Mouse (Mus musculus): ENCODE results near the gene Ftsj3. TPM values are rescaled to one million over a fixed set of nuclear protein-coding genes. Genes with fewer than 3 reads are reported as not detected.

Ftsj3 gene
- polyA plus RNA-seq, 1 experiment = 25.3 TPM

DNA sequence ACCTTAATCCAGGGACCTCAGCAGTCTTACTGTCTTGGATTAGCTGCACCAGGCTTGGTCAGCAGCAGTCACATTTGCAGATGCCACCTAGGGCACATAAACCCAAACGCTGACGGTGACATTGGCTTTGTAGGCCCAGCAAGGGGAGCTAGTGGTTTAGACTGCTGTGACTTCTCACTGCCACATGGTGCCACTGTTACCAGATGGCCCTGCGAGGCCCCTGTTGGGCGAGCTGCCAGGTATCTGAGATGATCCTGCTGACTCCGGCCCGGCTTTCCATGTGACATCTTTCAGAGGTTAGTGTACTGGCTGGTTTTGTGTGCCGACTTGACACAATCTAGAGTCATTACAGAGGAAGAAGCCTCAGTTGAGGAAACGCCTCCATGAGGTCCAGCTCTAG is 33.5 kb upstream of the Ftsj3 start:
- TF ChIP-seq POLR2A (IDR thresholded peaks at IDR 0.05; ENCODE audit: control insufficient read depth, extremely low read depth, insufficient read depth, low read length, poor library complexity) = no peak
- TF ChIP-seq CTCF (IDR thresholded peaks at IDR 0.05; ENCODE audit: borderline replicate concordance, control insufficient read depth, extremely low read depth, insufficient read depth, low read length, poor library complexity) = 0 out of 2 replicates have a peak, but pooled peaks have one; percentile 18
- WGBS = 68% methylated on average over 8 of the region's 8 CpGs

DNA sequence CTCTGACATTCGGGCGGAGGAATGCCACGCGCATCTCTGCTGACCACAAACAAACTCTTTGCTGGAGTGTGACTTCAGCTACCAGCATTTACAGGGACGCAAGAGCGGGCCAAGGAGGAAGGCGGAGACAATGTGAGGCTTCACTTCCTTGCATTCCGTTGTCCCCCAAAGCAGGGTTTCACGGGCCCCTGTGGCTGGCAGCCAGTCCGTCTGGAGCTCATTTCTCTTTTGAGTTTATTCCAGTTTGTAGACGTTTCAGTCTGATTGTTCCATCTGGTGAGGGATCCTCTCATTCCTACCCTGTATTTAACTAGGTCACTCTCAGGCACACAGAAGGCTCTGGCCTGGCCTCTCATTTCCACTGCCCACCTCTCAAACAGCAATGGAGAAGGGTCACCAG is 31.1 kb upstream of the Ftsj3 start:
- no peaks in the 10 kb centered on the region for H3K27me3 ChIP-seq (ENCODE audit: control insufficient read depth, insufficient read depth, low read length)
- H3K4me3 ChIP-seq (ENCODE audit: control insufficient read depth, insufficient read depth, low read length) = no peak overlapping the region
- no peaks in the 10 kb centered on the region for H3K36me3 ChIP-seq (ENCODE audit: control insufficient read depth, insufficient read depth, low read length)
- WGBS = 88% methylated on average over 11 of the region's 11 CpGs
- H3K27ac ChIP-seq (ENCODE audit: control insufficient read depth, insufficient read depth, low read length) = no peak overlapping the region
- DNase-seq = no peak
- H3K4me1 ChIP-seq (replicated peaks; ENCODE audit: control insufficient read depth, insufficient read depth, low read length) = no peaks in the 10 kb centered on the region
- no peak for TF ChIP-seq POLR2A (IDR thresholded peaks at IDR 0.05; ENCODE audit: control insufficient read depth, extremely low read depth, insufficient read depth, low read length, poor library complexity)
- no peak for TF ChIP-seq CTCF (IDR thresholded peaks at IDR 0.05; ENCODE audit: borderline replicate concordance, control insufficient read depth, extremely low read depth, insufficient read depth, low read length, poor library complexity)

More for the DNA sequence above, 33.5 kb upstream of the Ftsj3 start:
- peak; percentile 30 for DNase-seq
- Histone ChIP-seq H3K27me3 (ENCODE audit: control insufficient read depth, insufficient read depth, low read length) (no peaks in the 10 kb centered on the region), H3K36me3 (ENCODE audit: control insufficient read depth, insufficient read depth, low read length) (no peaks in the 10 kb centered on the region), H3K4me1 (replicated peaks; ENCODE audit: control insufficient read depth, insufficient read depth, low read length) (no peaks in the 10 kb centered on the region), H3K4me3 (ENCODE audit: control insufficient read depth, insufficient read depth, low read length) (no peak overlapping the region), H3K27ac (ENCODE audit: control insufficient read depth, insufficient read depth, low read length) (no peak overlapping the region)

DNA sequence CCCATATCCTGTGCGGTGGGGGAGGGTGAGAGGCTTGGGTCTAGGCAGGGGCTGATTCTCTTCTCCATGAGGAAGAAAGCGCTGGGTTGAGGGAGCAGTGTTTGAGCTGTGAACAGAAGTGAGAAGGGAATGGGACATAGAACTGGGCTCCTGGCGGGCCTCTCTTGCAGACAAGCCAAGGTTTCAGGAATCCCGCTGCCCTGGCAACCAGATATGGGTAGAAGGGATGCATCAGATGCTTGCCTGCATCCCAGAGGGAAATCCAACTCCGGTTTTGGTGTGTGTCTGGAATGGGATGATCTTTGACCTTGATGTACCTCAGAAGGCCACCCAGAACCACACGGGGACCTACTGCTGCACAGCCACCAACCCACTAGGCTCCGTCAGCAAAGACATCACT is 30.3 kb upstream of the Ftsj3 start:
- WGBS = 91% methylated on average over 7 of the region's 7 CpGs
- no peak for TF ChIP-seq CTCF (IDR thresholded peaks at IDR 0.05; ENCODE audit: borderline replicate concordance, control insufficient read depth, extremely low read depth, insufficient read depth, low read length, poor library complexity)
- TF ChIP-seq POLR2A (IDR thresholded peaks at IDR 0.05; ENCODE audit: control insufficient read depth, extremely low read depth, insufficient read depth, low read length, poor library complexity) = no peak

DNA sequence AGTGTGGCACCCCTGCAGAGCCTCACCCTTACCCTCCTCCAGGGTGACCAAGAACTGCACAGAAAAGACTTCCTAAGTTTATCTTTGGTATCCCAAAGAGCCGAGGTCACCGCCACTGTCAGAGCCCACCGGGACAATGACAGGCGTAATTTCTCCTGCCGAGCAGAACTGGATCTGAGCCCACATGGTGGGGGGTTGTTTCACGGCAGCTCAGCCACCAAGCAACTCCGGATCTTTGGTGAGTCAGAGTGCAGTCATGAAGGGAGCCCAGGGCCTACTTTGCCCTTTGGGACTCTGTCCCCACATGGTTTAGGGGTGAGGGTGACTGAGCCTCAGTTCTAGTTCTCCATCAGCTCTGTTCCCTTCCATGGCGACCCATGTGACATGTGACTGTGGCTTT is 28.2 kb upstream of the Ftsj3 start:
- no peak for DNase-seq
- Histone ChIP-seq H3K4me1 (replicated peaks; ENCODE audit: control insufficient read depth, insufficient read depth, low read length) (no peaks in the 10 kb centered on the region), H3K27me3 (ENCODE audit: control insufficient read depth, insufficient read depth, low read length) (no peaks in the 10 kb centered on the region), H3K4me3 (ENCODE audit: control insufficient read depth, insufficient read depth, low read length) (no peak overlapping the region), H3K36me3 (ENCODE audit: control insufficient read depth, insufficient read depth, low read length) (no peaks in the 10 kb centered on the region), H3K27ac (ENCODE audit: control insufficient read depth, insufficient read depth, low read length) (no peak overlapping the region)
- 87% methylated on average over 8 of the region's 8 CpGs for WGBS
- TF ChIP-seq CTCF (IDR thresholded peaks at IDR 0.05; ENCODE audit: borderline replicate concordance, control insufficient read depth, extremely low read depth, insufficient read depth, low read length, poor library complexity) = no peak
- TF ChIP-seq POLR2A (IDR thresholded peaks at IDR 0.05; ENCODE audit: control insufficient read depth, extremely low read depth, insufficient read depth, low read length, poor library complexity) = no peak

More for the DNA sequence above, 30.3 kb upstream of the Ftsj3 start:
- no peak overlapping the region for H3K4me3 ChIP-seq (ENCODE audit: control insufficient read depth, insufficient read depth, low read length)
- no peaks in the 10 kb centered on the region for H3K36me3 ChIP-seq (ENCODE audit: control insufficient read depth, insufficient read depth, low read length)
- H3K4me1 ChIP-seq (replicated peaks; ENCODE audit: control insufficient read depth, insufficient read depth, low read length) = no peaks in the 10 kb centered on the region
- H3K27me3 ChIP-seq (ENCODE audit: control insufficient read depth, insufficient read depth, low read length) = no peaks in the 10 kb centered on the region
- DNase-seq = no peak
- no peak overlapping the region for H3K27ac ChIP-seq (ENCODE audit: control insufficient read depth, insufficient read depth, low read length)

DNA sequence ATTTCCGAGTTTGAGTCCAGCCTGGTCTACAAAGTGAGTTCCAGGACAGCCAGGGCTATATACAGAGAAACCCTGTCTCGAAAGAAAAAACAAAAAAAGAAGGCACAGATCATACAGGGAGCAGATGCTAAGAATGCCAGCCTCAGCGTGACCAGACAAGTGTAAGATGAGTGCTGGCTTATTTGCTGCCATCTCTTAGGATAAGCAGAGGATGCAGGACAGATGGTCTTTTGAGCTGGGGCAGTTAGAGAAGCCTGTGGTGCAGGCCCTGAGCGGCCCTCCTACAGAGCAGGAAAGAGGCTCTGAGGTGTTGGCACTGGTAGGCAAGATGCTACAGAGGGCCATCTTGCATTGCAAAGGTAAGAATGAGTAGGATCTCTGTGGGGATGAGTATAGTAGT is 27.5 kb upstream of the Ftsj3 start:
- Histone ChIP-seq H3K4me1 (replicated peaks; ENCODE audit: control insufficient read depth, insufficient read depth, low read length) (no peaks in the 10 kb centered on the region), H3K4me3 (ENCODE audit: control insufficient read depth, insufficient read depth, low read length) (no peak overlapping the region), H3K36me3 (ENCODE audit: control insufficient read depth, insufficient read depth, low read length) (no peaks in the 10 kb centered on the region), H3K27ac (ENCODE audit: control insufficient read depth, insufficient read depth, low read length) (no peak overlapping the region), H3K27me3 (ENCODE audit: control insufficient read depth, insufficient read depth, low read length) (no peaks in the 10 kb centered on the region)
- TF ChIP-seq POLR2A (IDR thresholded peaks at IDR 0.05; ENCODE audit: control insufficient read depth, extremely low read depth, insufficient read depth, low read length, poor library complexity) (no peak), CTCF (IDR thresholded peaks at IDR 0.05; ENCODE audit: borderline replicate concordance, control insufficient read depth, extremely low read depth, insufficient read depth, low read length, poor library complexity) (no peak)
- no peak for DNase-seq
- WGBS = 97% methylated on average over 4 of the region's 4 CpGs

DNA sequence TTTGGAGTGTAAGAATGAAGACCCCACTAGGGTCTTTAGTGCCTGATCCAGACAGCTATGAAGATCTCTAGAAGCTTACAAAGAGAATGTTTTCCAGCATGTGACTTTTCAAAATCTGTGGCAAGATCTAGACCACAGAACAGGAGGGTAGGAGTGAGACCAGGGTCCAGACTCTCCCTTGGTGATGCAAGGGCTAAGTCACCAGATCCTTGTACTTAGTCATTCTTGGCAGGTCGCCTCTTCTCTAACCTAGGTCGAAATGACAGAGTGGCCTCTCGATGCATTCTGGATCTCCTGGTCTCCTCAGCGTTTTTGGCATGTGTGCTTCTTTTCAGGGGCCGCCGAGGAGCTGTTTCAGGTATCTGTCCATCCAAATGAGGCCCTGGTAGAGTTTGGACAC is 26.6 kb upstream of the Ftsj3 start:
- no peaks in the 10 kb centered on the region for H3K36me3 ChIP-seq (ENCODE audit: control insufficient read depth, insufficient read depth, low read length)
- H3K4me1 ChIP-seq (replicated peaks; ENCODE audit: control insufficient read depth, insufficient read depth, low read length) = no peaks in the 10 kb centered on the region
- DNase-seq = no peak
- H3K27ac ChIP-seq (ENCODE audit: control insufficient read depth, insufficient read depth, low read length) = no peak overlapping the region
- no peak overlapping the region for H3K4me3 ChIP-seq (ENCODE audit: control insufficient read depth, insufficient read depth, low read length)
- no peak for TF ChIP-seq CTCF (IDR thresholded peaks at IDR 0.05; ENCODE audit: borderline replicate concordance, control insufficient read depth, extremely low read depth, insufficient read depth, low read length, poor library complexity)
- TF ChIP-seq POLR2A (IDR thresholded peaks at IDR 0.05; ENCODE audit: control insufficient read depth, extremely low read depth, insufficient read depth, low read length, poor library complexity) = no peak
- H3K27me3 ChIP-seq (ENCODE audit: control insufficient read depth, insufficient read depth, low read length) = no peaks in the 10 kb centered on the region
- 91% methylated on average over 6 of the region's 6 CpGs for WGBS

DNA sequence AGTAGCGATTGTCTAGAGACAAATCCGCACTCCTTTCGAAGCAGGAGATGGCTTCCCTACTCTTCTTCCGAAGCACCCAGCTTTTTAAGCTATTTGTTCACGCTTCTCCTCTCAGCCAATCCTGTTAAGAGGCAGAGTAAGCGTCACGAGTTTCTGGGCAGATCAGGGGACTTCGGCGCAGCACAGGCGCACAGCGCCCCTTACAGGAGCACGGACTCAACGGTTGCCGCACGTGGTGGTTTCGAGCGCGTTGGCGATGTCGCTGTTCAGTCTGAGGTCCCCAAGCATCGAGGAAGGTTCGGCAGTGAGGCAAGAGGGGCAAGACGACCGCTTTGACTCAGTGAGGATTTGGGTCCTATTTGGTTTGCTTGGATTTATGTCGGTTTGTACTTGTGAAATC is 20.6 kb upstream of the Ftsj3 start, which contains the start of gene Tcam1:
Gene Tcam1, plus strand, starts transcription at position 219 of the 400 bp plus-strand sequence.
- whole genome bisulfite sequencing = 3% methylated on average over 25 of the region's 25 CpGs
- Histone ChIP-seq H3K4me3 (ENCODE audit: control insufficient read depth, insufficient read depth, low read length) (no peak within 1 kb of the TSS), H3K27ac (ENCODE audit: control insufficient read depth, insufficient read depth, low read length) (no peak within 1 kb of the TSS), H3K36me3 (ENCODE audit: control insufficient read depth, insufficient read depth, low read length) (no peaks in the 10 kb centered on the region), H3K27me3 (ENCODE audit: control insufficient read depth, insufficient read depth, low read length) (no peaks in the 10 kb centered on the region), H3K4me1 (replicated peaks; ENCODE audit: control insufficient read depth, insufficient read depth, low read length) (peaks cover 10% of the 10 kb centered on the region)
- peak; percentile 92 for DNase-seq
- TF ChIP-seq CTCF (IDR thresholded peaks at IDR 0.05; ENCODE audit: borderline replicate concordance, control insufficient read depth, extremely low read depth, insufficient read depth, low read length, poor library complexity) = peak; percentile 86; the same call in 1 of the 2 replicates
- TF ChIP-seq POLR2A (IDR thresholded peaks at IDR 0.05; ENCODE audit: control insufficient read depth, extremely low read depth, insufficient read depth, low read length, poor library complexity) = no peak
